Mouse (Mus musculus) liver, embryonic 13.5 days (tissue): ENCODE measurements around the gene Angptl1. TPM values are rescaled to one million over a fixed set of nuclear protein-coding genes. Genes with fewer than 3 reads are reported as not detected.

Experiments used
- ATAC-seq: fragments of 200-750 bp; cut with Nextera tagmentation; 2 replicates; pipeline ENCODE4 v1.8.0; 2017; ENCODE audit warnings: low read depth, mild to moderate bottlenecking, moderate number of reproducible peaks, moderate library complexity
- DNase-seq: peaks from one replicate; pipeline ENCODE4 v3.0.0; 2022
- H3K27ac ChIP-seq: fragments of 300-500 bp; sonication (generic); 2 replicates; pipeline ENCODE4 v1.5.1; 2015; ENCODE audit warnings: moderate library complexity, mild to moderate bottlenecking, inconsistent platforms
- H3K27me3 ChIP-seq: fragments of 300-500 bp; sonication (generic); 2 replicates; pipeline ENCODE4 v1.6.1; 2015; ENCODE audit warnings: mild to moderate bottlenecking, inconsistent platforms
- H3K36me3 ChIP-seq: fragments of 300-500 bp; sonication (generic); 2 replicates; pipeline ENCODE4 v1.6.1; 2015; ENCODE audit warnings: mild to moderate bottlenecking, inconsistent platforms
- H3K4me1 ChIP-seq: fragments of 300-500 bp; sonication (generic); replicated peaks from 2 replicates; pipeline ENCODE4 v1.6.1; 2015; ENCODE audit warnings: inconsistent platforms
- H3K4me2 ChIP-seq: fragments of 300-500 bp; sonication (generic); 2 replicates; pipeline ENCODE4 v1.6.1; 2015; ENCODE audit warnings: inconsistent platforms, mild to moderate bottlenecking, moderate library complexity
- H3K4me3 ChIP-seq: fragments of 300-500 bp; sonication (generic); replicated peaks from 2 replicates; pipeline ENCODE4 v1.5.1; 2015; ENCODE audit warnings: mild to moderate bottlenecking, inconsistent platforms
- H3K9ac ChIP-seq: fragments of 300-500 bp; sonication (generic); 2 replicates; pipeline ENCODE4 v1.6.1; 2015; ENCODE audit warnings: mild to moderate bottlenecking, inconsistent platforms
- H3K9me3 ChIP-seq: fragments of 300-500 bp; sonication (generic); replicated peaks from 2 replicates; pipeline ENCODE4 v1.6.1; 2016; ENCODE audit warnings: inconsistent platforms
- WGBS: fragments of 180-500 bp; shearing (Covaris S2); methylation state at CpG from one replicate; pipeline ENCODE4 v1.1.7; 2015; ENCODE audit not compliant: insufficient replicate concordance; 5-methylcytosine and 5-hydroxymethylcytosine counted together
- polyA plus RNA-seq: library from polyadenylated mRNA; unstranded; fragments of >200 nt; fragmentation: Nextera tagmentation; extraction: Ambion mirVana; gene quantifications from 2 replicates; pipeline ENCODE4 v1.2.1, GENCODE M21; 2015

Gene Angptl1
- polyA plus RNA-seq: 0.23 and 0.48 TPM in 2 replicates

- no peak within 1 kb of the TSS for H3K27ac ChIP-seq
- H3K9ac ChIP-seq: no peak within 1 kb of the TSS
- H3K27me3 ChIP-seq: no peaks in the 10 kb centered on the region
- H3K9me3 ChIP-seq: no peaks in the 10 kb centered on the region
- H3K4me1 ChIP-seq: peaks cover 7% of the 10 kb centered on the region
- H3K4me2 ChIP-seq: no peak within 1 kb of the TSS
- ATAC-seq (no peak), DNase-seq (no peak)
- no peaks in the 10 kb centered on the region for H3K36me3 ChIP-seq
- WGBS: 72% methylated on average over 4 of the region's 4 CpGs
- no peak within 1 kb of the TSS for H3K4me3 ChIP-seq
Observed at GRCm38 (mm10) chr1:156838177-156838576, at the start of gene Angptl1. TSS of gene Angptl1 (plus strand) at chr1:156838562.

- H3K36me3 ChIP-seq: no peaks in the 10 kb centered on the region
- no peak overlapping the region for H3K27ac ChIP-seq
- H3K4me3 ChIP-seq: no peak overlapping the region
- H3K4me2 ChIP-seq: no peak overlapping the region
- H3K9me3 ChIP-seq: no peaks in the 10 kb centered on the region
- no peaks in the 10 kb centered on the region for H3K4me1 ChIP-seq
- WGBS: 49% methylated on average over 5 of the region's 5 CpGs
- no peak overlapping the region for H3K9ac ChIP-seq
- H3K27me3 ChIP-seq: no peaks in the 10 kb centered on the region
- no peak for ATAC-seq
- DNase-seq: no peak
Observed at GRCm38 (mm10) chr1:156789844-156790490, 48.4 kb upstream of the Angptl1 start.

- H3K27me3 ChIP-seq: no peaks in the 10 kb centered on the region
- no peak overlapping the region for H3K27ac ChIP-seq
- 73% methylated on average over 9 of the region's 9 CpGs for WGBS
- no peak overlapping the region for H3K4me3 ChIP-seq
- no peak overlapping the region for H3K4me2 ChIP-seq
- no peak overlapping the region for H3K9ac ChIP-seq
- no peaks in the 10 kb centered on the region for H3K9me3 ChIP-seq
- DNase-seq: no peak
- H3K36me3 ChIP-seq: no peaks in the 10 kb centered on the region
- no peaks in the 10 kb centered on the region for H3K4me1 ChIP-seq
- no peak for ATAC-seq
Observed at GRCm38 (mm10) chr1:156796251-156796650, 42.1 kb upstream of the Angptl1 start.

- ATAC-seq (no peak), DNase-seq (no peak)
- Histone ChIP-seq H3K36me3 (no peaks in the 10 kb centered on the region), H3K9ac (no peak overlapping the region), H3K4me1 (no peaks in the 10 kb centered on the region), H3K9me3 (no peaks in the 10 kb centered on the region), H3K27me3 (no peaks in the 10 kb centered on the region), H3K4me3 (no peak overlapping the region), H3K27ac (no peak overlapping the region), H3K4me2 (no peak overlapping the region)
- WGBS: 69% methylated on average over 6 of the region's 6 CpGs
Observed at GRCm38 (mm10) chr1:156801276-156801675, 37.1 kb upstream of the Angptl1 start.

GRCm38 (mm10) chr1:156808332-156808731 is 30.0 kb upstream of the Angptl1 start:
- no peaks in the 10 kb centered on the region for H3K36me3 ChIP-seq
- ATAC-seq: 0 out of 2 replicates have a peak, but pooled peaks have one; percentile 41
- DNase-seq: no peak
- no peak overlapping the region for H3K4me2 ChIP-seq
- no peak overlapping the region for H3K27ac ChIP-seq
- no peak overlapping the region for H3K9ac ChIP-seq
- H3K9me3 ChIP-seq: no peaks in the 10 kb centered on the region
- H3K4me1 ChIP-seq: no peaks in the 10 kb centered on the region
- WGBS: 65% methylated on average over 10 of the region's 10 CpGs
- no peaks in the 10 kb centered on the region for H3K27me3 ChIP-seq
- no peak overlapping the region for H3K4me3 ChIP-seq

- Histone ChIP-seq H3K4me3 (no peak overlapping the region), H3K4me2 (no peak overlapping the region), H3K27ac (no peak overlapping the region), H3K4me1 (no peaks in the 10 kb centered on the region), H3K9me3 (no peaks in the 10 kb centered on the region), H3K9ac (no peak overlapping the region), H3K36me3 (peaks cover 12% of the 10 kb centered on the region), H3K27me3 (no peaks in the 10 kb centered on the region)
- 76% methylated on average over 7 of the region's 7 CpGs for WGBS
- no peak for ATAC-seq
- no peak for DNase-seq
Observed at GRCm38 (mm10) chr1:156811928-156812327, 26.4 kb upstream of the Angptl1 start.

GRCm38 (mm10) chr1:156812716-156813115 is 25.6 kb upstream of the Angptl1 start:
- Histone ChIP-seq H3K27me3 (no peaks in the 10 kb centered on the region), H3K27ac (no peak overlapping the region), H3K9ac (no peak overlapping the region), H3K9me3 (no peaks in the 10 kb centered on the region), H3K36me3 (peaks cover 19% of the 10 kb centered on the region), H3K4me1 (no peaks in the 10 kb centered on the region), H3K4me3 (no peak overlapping the region), H3K4me2 (no peak overlapping the region)
- DNase-seq (no peak), ATAC-seq (no peak)
- 73% methylated on average over 8 of the region's 8 CpGs for WGBS

- H3K36me3 ChIP-seq: peaks cover 26% of the 10 kb centered on the region
- H3K9me3 ChIP-seq: no peaks in the 10 kb centered on the region
- 60% methylated on average over 6 of the region's 6 CpGs for WGBS
- no peaks in the 10 kb centered on the region for H3K4me1 ChIP-seq
- H3K27ac ChIP-seq: no peak overlapping the region
- H3K4me2 ChIP-seq: no peak overlapping the region
- ATAC-seq: peak; percentile 51; the same call in 1 of the 2 replicates
- H3K4me3 ChIP-seq: no peak overlapping the region
- no peak for DNase-seq
- no peaks in the 10 kb centered on the region for H3K27me3 ChIP-seq
- no peak overlapping the region for H3K9ac ChIP-seq
Observed at GRCm38 (mm10) chr1:156813485-156813884, 24.9 kb upstream of the Angptl1 start.

GRCm38 (mm10) chr1:156819236-156819635 is 19.1 kb upstream of the Angptl1 start:
- no peak overlapping the region for H3K4me3 ChIP-seq
- H3K9ac ChIP-seq: no peak overlapping the region
- no peaks in the 10 kb centered on the region for H3K4me1 ChIP-seq
- H3K36me3 ChIP-seq: peaks cover 31% of the 10 kb centered on the region
- H3K27ac ChIP-seq: no peak overlapping the region
- WGBS: 86% methylated on average over 1 of the region's 1 CpGs
- ATAC-seq: no peak
- no peak overlapping the region for H3K4me2 ChIP-seq
- H3K9me3 ChIP-seq: no peaks in the 10 kb centered on the region
- H3K27me3 ChIP-seq: no peaks in the 10 kb centered on the region
- no peak for DNase-seq

- H3K9ac ChIP-seq: no peak overlapping the region
- no peak for DNase-seq
- no peak for ATAC-seq
Observed at GRCm38 (mm10) chr1:156838695-156839094, 333 bp downstream of the Angptl1 start.

GRCm38 (mm10) chr1:156841625-156842339 is 3.4 kb downstream of the Angptl1 start:
- ATAC-seq (no peak), DNase-seq (no peak)
- Histone ChIP-seq H3K4me2 (no peak overlapping the region), H3K4me3 (no peak overlapping the region), H3K4me1 (peaks cover 7% of the 10 kb centered on the region), H3K9ac (no peak overlapping the region), H3K36me3 (no peaks in the 10 kb centered on the region), H3K27me3 (no peaks in the 10 kb centered on the region), H3K27ac (no peak overlapping the region), H3K9me3 (no peaks in the 10 kb centered on the region)
- 70% methylated on average over 11 of the region's 11 CpGs for WGBS

More at GRCm38 (mm10) chr1:156838695-156839094, 333 bp downstream of the Angptl1 start:
- WGBS: 57% methylated on average over 6 of the region's 6 CpGs
- H3K36me3 ChIP-seq: no peaks in the 10 kb centered on the region
- peaks cover 7% of the 10 kb centered on the region for H3K4me1 ChIP-seq
- H3K4me2 ChIP-seq: no peak overlapping the region
- H3K27me3 ChIP-seq: no peaks in the 10 kb centered on the region
- H3K9me3 ChIP-seq: no peaks in the 10 kb centered on the region
- no peak overlapping the region for H3K27ac ChIP-seq
- H3K4me3 ChIP-seq: no peak overlapping the region
